Mouse (Mus musculus) limb, embryonic 13.5 days (tissue): ENCODE data around the gene Hrh2. TPM values are rescaled to one million over a fixed set of nuclear protein-coding genes. Genes with fewer than 3 reads are reported as not detected.

Experiments
- ATAC-seq: fragments of 200-750 bp; cut with Nextera tagmentation; 2 replicates; pipeline ENCODE4 v1.8.0; 2017; ENCODE audit warnings: low read depth, moderate number of reproducible peaks, moderate TSS enrichment; ENCODE audit not compliant: low FRiP score
- H3K27ac ChIP-seq: fragments of 300-500 bp; sonication (generic); 2 replicates; pipeline ENCODE4 v1.5.1; 2015; ENCODE audit warnings: inconsistent platforms, mild to moderate bottlenecking, moderate library complexity
- H3K27me3 ChIP-seq: fragments of 300-500 bp; sonication (generic); 2 replicates; pipeline ENCODE4 v1.6.1; 2015; ENCODE audit warnings: mild to moderate bottlenecking, inconsistent platforms
- H3K36me3 ChIP-seq: fragments of 300-500 bp; sonication (generic); 2 replicates; pipeline ENCODE4 v1.6.1; 2015; ENCODE audit warnings: inconsistent platforms, mild to moderate bottlenecking, moderate library complexity
- H3K4me1 ChIP-seq: fragments of 300-500 bp; sonication (generic); 2 replicates; pipeline ENCODE4 v1.6.1; 2015; ENCODE audit warnings: inconsistent platforms
- H3K4me2 ChIP-seq: fragments of 300-500 bp; sonication (generic); replicated peaks from 2 replicates; pipeline ENCODE4 v1.6.1; 2015; ENCODE audit warnings: inconsistent platforms, mild to moderate bottlenecking, moderate library complexity
- H3K4me3 ChIP-seq: fragments of 300-500 bp; sonication (generic); 2 replicates; pipeline ENCODE4 v1.5.1; 2015; ENCODE audit warnings: moderate library complexity, mild to moderate bottlenecking, inconsistent platforms
- H3K9ac ChIP-seq: fragments of 300-500 bp; sonication (generic); 2 replicates; pipeline ENCODE4 v1.6.1; 2015; ENCODE audit warnings: mild to moderate bottlenecking, inconsistent platforms
- H3K9me3 ChIP-seq: fragments of 300-500 bp; sonication (generic); 2 replicates; pipeline ENCODE4 v1.6.1; 2016; ENCODE audit warnings: inconsistent platforms
- WGBS: fragments of 180-500 bp; shearing (Covaris S2); methylation state at CpG from one replicate; pipeline ENCODE4 v1.1.7; 2015; 5-methylcytosine and 5-hydroxymethylcytosine counted together
- polyA plus RNA-seq: library from polyadenylated mRNA; unstranded; fragments of >200 nt; fragmentation: Nextera tagmentation; extraction: Ambion mirVana; gene quantifications from 2 replicates; pipeline ENCODE4 v1.2.1, GENCODE M21; 2015

Gene Hrh2
- 0.11 TPM in 1 of 2 replicates, not detected in the other for polyA plus RNA-seq

- under 1% methylated on average over 31 of the region's 31 CpGs for WGBS
- no peaks in the 10 kb centered on the region for H3K36me3 ChIP-seq
- no peak within 1 kb of the TSS for H3K9ac ChIP-seq
- no peak for ATAC-seq
- H3K9me3 ChIP-seq = no peaks in the 10 kb centered on the region
- H3K4me1 ChIP-seq = peaks cover 6% of the 10 kb centered on the region
- no peak within 1 kb of the TSS for H3K27ac ChIP-seq
- H3K4me2 ChIP-seq = peak within 1 kb of the TSS; percentile 61
- H3K27me3 ChIP-seq = peaks cover 54% of the 10 kb centered on the region
- peak within 1 kb of the TSS; percentile 37 for H3K4me3 ChIP-seq
Observed at GRCm38 (mm10) chr13:54192021-54192481, at the start of gene Hrh2. Gene Hrh2 (plus strand): TSS chr13:54192129.

GRCm38 (mm10) chr13:54143788-54144187, 48.1 kb upstream of the Hrh2 start:
- WGBS = 58% methylated on average over 5 of the region's 5 CpGs

GRCm38 (mm10) chr13:54144624-54145023, 47.3 kb upstream of the Hrh2 start:
- no peak overlapping the region for H3K9ac ChIP-seq
- no peak for ATAC-seq
- no peak overlapping the region for H3K4me3 ChIP-seq
- H3K4me2 ChIP-seq = no peak overlapping the region
- 75% methylated on average over 5 of the region's 5 CpGs for WGBS
- H3K9me3 ChIP-seq = peaks cover 3% of the 10 kb centered on the region; the same call in 1 of the 2 replicates
- peaks cover 3% of the 10 kb centered on the region; the same call in 1 of the 2 replicates for H3K27me3 ChIP-seq
- H3K27ac ChIP-seq = no peak overlapping the region
- H3K36me3 ChIP-seq = no peaks in the 10 kb centered on the region
- no peaks in the 10 kb centered on the region for H3K4me1 ChIP-seq

More at GRCm38 (mm10) chr13:54143788-54144187, 48.1 kb upstream of the Hrh2 start:
- no peak for ATAC-seq
- no peak overlapping the region for H3K27ac ChIP-seq
- H3K9ac ChIP-seq = no peak overlapping the region
- no peak overlapping the region for H3K4me2 ChIP-seq
- H3K4me3 ChIP-seq = no peak overlapping the region
- H3K27me3 ChIP-seq = peaks cover 3% of the 10 kb centered on the region; the same call in 1 of the 2 replicates
- H3K36me3 ChIP-seq = no peaks in the 10 kb centered on the region
- no peaks in the 10 kb centered on the region for H3K4me1 ChIP-seq
- H3K9me3 ChIP-seq = peaks cover 3% of the 10 kb centered on the region; the same call in 1 of the 2 replicates

- no peak overlapping the region for H3K9ac ChIP-seq
Observed at GRCm38 (mm10) chr13:54147328-54147727, 44.6 kb upstream of the Hrh2 start.

GRCm38 (mm10) chr13:54152421-54152820, 39.5 kb upstream of the Hrh2 start:
- H3K27me3 ChIP-seq = peaks cover 11% of the 10 kb centered on the region
- H3K4me2 ChIP-seq = no peak overlapping the region
- ATAC-seq = no peak
- H3K4me3 ChIP-seq = no peak overlapping the region
- no peak overlapping the region for H3K27ac ChIP-seq
- no peaks in the 10 kb centered on the region for H3K4me1 ChIP-seq
- H3K36me3 ChIP-seq = no peaks in the 10 kb centered on the region
- 83% methylated on average over 1 of the region's 1 CpGs for WGBS
- H3K9me3 ChIP-seq = no peaks in the 10 kb centered on the region; the same call in 1 of the 2 replicates
- H3K9ac ChIP-seq = no peak overlapping the region

More at GRCm38 (mm10) chr13:54147328-54147727, 44.6 kb upstream of the Hrh2 start:
- peaks cover 3% of the 10 kb centered on the region; the same call in 1 of the 2 replicates for H3K9me3 ChIP-seq
- no peak for ATAC-seq
- no peaks in the 10 kb centered on the region for H3K4me1 ChIP-seq
- no peaks in the 10 kb centered on the region for H3K36me3 ChIP-seq
- H3K4me3 ChIP-seq = no peak overlapping the region
- no peaks in the 10 kb centered on the region; the same call in 1 of the 2 replicates for H3K27me3 ChIP-seq
- H3K27ac ChIP-seq = no peak overlapping the region
- 71% methylated on average over 1 of the region's 1 CpGs for WGBS
- H3K4me2 ChIP-seq = no peak overlapping the region

GRCm38 (mm10) chr13:54152911-54153310, 39.0 kb upstream of the Hrh2 start:
- 48% methylated on average over 7 of the region's 7 CpGs for WGBS

GRCm38 (mm10) chr13:54153672-54154218, 38.2 kb upstream of the Hrh2 start:
- H3K27me3 ChIP-seq = peaks cover 22% of the 10 kb centered on the region
- H3K9me3 ChIP-seq = no peaks in the 10 kb centered on the region; the same call in 1 of the 2 replicates
- H3K9ac ChIP-seq = no peak overlapping the region
- no peak overlapping the region for H3K27ac ChIP-seq
- no peaks in the 10 kb centered on the region for H3K4me1 ChIP-seq
- H3K36me3 ChIP-seq = no peaks in the 10 kb centered on the region
- no peak overlapping the region for H3K4me2 ChIP-seq
- H3K4me3 ChIP-seq = no peak overlapping the region
- ATAC-seq = no peak
- 18% methylated on average over 9 of the region's 9 CpGs for WGBS

More at GRCm38 (mm10) chr13:54152911-54153310, 39.0 kb upstream of the Hrh2 start:
- Histone ChIP-seq H3K36me3 (no peaks in the 10 kb centered on the region), H3K4me2 (no peak overlapping the region), H3K4me1 (no peaks in the 10 kb centered on the region), H3K27ac (no peak overlapping the region), H3K27me3 (peaks cover 14% of the 10 kb centered on the region), H3K9ac (no peak overlapping the region), H3K4me3 (no peak overlapping the region), H3K9me3 (no peaks in the 10 kb centered on the region; the same call in 1 of the 2 replicates)
- no peak for ATAC-seq

- WGBS = 82% methylated on average over 2 of the region's 2 CpGs
- Histone ChIP-seq H3K36me3 (no peaks in the 10 kb centered on the region), H3K4me2 (no peak overlapping the region), H3K9me3 (no peaks in the 10 kb centered on the region; the same call in 1 of the 2 replicates), H3K4me1 (no peaks in the 10 kb centered on the region), H3K27me3 (peaks cover 27% of the 10 kb centered on the region), H3K27ac (no peak overlapping the region), H3K4me3 (no peak overlapping the region), H3K9ac (no peak overlapping the region)
- ATAC-seq = no peak
Observed at GRCm38 (mm10) chr13:54155822-54156221, 36.1 kb upstream of the Hrh2 start.

GRCm38 (mm10) chr13:54159256-54159655, 32.7 kb upstream of the Hrh2 start:
- ATAC-seq = no peak
- 13% methylated on average over 7 of the region's 7 CpGs for WGBS

GRCm38 (mm10) chr13:54159756-54160155, 32.2 kb upstream of the Hrh2 start:
- 63% methylated on average over 11 of the region's 11 CpGs for WGBS
- Histone ChIP-seq H3K36me3 (no peaks in the 10 kb centered on the region), H3K4me2 (no peak overlapping the region), H3K9me3 (no peaks in the 10 kb centered on the region; the same call in 1 of the 2 replicates), H3K9ac (no peak overlapping the region), H3K4me1 (no peaks in the 10 kb centered on the region), H3K27ac (no peak overlapping the region), H3K27me3 (peaks cover 33% of the 10 kb centered on the region), H3K4me3 (no peak overlapping the region)
- ATAC-seq = no peak

More at GRCm38 (mm10) chr13:54159256-54159655, 32.7 kb upstream of the Hrh2 start:
- Histone ChIP-seq H3K4me2 (no peak overlapping the region), H3K9ac (no peak overlapping the region), H3K4me1 (no peaks in the 10 kb centered on the region), H3K27me3 (peaks cover 33% of the 10 kb centered on the region), H3K9me3 (no peaks in the 10 kb centered on the region; the same call in 1 of the 2 replicates), H3K36me3 (no peaks in the 10 kb centered on the region), H3K4me3 (no peak overlapping the region), H3K27ac (no peak overlapping the region)

GRCm38 (mm10) chr13:54160546-54160945, 31.4 kb upstream of the Hrh2 start:
- Histone ChIP-seq H3K27ac (no peak overlapping the region), H3K9ac (no peak overlapping the region), H3K27me3 (peaks cover 33% of the 10 kb centered on the region), H3K4me1 (peaks cover 7% of the 10 kb centered on the region), H3K4me2 (no peak overlapping the region), H3K36me3 (no peaks in the 10 kb centered on the region), H3K4me3 (no peak overlapping the region), H3K9me3 (no peaks in the 10 kb centered on the region)
- WGBS = 37% methylated on average over 1 of the region's 1 CpGs
- no peak for ATAC-seq

GRCm38 (mm10) chr13:54161514-54161913, 30.4 kb upstream of the Hrh2 start:
- WGBS = 82% methylated on average over 2 of the region's 2 CpGs

More at GRCm38 (mm10) chr13:54161514-54161913, 30.4 kb upstream of the Hrh2 start:
- ATAC-seq = no peak
- no peaks in the 10 kb centered on the region for H3K36me3 ChIP-seq
- H3K9ac ChIP-seq = no peak overlapping the region
- H3K9me3 ChIP-seq = no peaks in the 10 kb centered on the region
- H3K27me3 ChIP-seq = peaks cover 33% of the 10 kb centered on the region
- H3K4me2 ChIP-seq = no peak overlapping the region
- H3K27ac ChIP-seq = no peak overlapping the region
- no peak overlapping the region for H3K4me3 ChIP-seq
- H3K4me1 ChIP-seq = peaks cover 10% of the 10 kb centered on the region
